Mouse (Mus musculus): ENCODE data around the gene Ptges3. TPM values are rescaled to one million over a fixed set of nuclear protein-coding genes. Genes with fewer than 3 reads are reported as not detected.
"Not testable (repeated sequence)": the region's sequence is repeated elsewhere in the genome, so short reads cannot be mapped to it uniquely, and the experiment has no call there.

Ptges3 gene
- polyA plus RNA-seq, 1 experiment from 2014 or later: 171 TPM

DNA sequence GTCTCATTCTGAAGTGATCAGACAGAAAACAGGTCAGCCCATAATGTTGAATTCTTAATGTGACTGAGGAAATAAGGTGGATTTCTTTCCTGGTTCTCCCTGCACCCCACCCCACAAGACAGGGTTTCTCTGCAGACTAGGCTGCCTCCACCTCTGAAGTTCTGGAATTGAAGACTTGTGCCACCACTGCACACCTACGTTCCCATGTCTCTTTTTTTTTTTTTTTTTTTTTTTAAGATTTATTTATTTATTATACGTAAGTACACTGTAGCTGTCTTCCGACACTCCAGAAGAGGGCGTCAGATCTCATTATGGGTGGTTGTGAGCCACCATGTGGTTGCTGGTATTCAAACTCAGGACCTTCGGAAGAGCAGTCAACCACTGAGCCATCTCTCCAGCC lies 7.3 kb downstream of the Ptges3 start:
- WGBS (ENCODE audit: insufficient replicate concordance): 75% methylated on average over 5 of the region's 5 CpGs
- Histone ChIP-seq H3K4me3 (ENCODE audit: low read depth, low read length) (no peak overlapping the region), H3K9me3 (replicated peaks; ENCODE audit: control insufficient read depth, low read length) (no peaks in the 10 kb centered on the region; the same call in 1 of the 2 replicates), H3K9ac (ENCODE audit: low read depth, low read length) (no peak overlapping the region), H3K36me3 (ENCODE audit: control insufficient read depth, insufficient read depth) (peaks cover 24% of the 10 kb centered on the region), H3K4me1 (ENCODE audit: control insufficient read depth, low read depth, low read length) (peaks cover 28% of the 10 kb centered on the region), H3K4me2 (ENCODE audit: low read depth, low read length) (no peak overlapping the region), H3K27me3 (ENCODE audit: control insufficient read depth, insufficient read depth, low read depth, low read length) (no peaks in the 10 kb centered on the region), H3K27ac (ENCODE audit: low read length) (no peak overlapping the region)
- ATAC-seq (ENCODE audit: low read depth): no peak

DNA sequence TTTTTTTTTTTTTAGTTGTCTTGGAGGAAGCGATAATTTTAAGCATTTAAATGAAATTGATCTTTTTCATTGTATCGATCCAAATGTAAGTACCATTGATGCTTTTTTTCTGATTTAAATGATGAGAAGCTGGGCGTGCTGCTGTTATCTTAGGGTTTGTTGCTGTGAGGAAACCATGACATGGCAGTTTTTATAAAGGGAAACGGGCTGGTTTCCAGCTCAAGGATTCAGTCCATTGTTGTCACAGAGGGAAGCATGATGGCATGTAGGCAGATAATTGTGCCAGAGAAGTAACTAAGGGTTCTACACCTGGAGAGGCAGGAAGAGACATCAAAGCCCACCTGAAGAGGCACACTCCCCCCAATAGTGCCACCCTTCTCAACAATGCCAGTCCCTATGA lies 10.4 kb downstream of the Ptges3 start:
- H3K9ac ChIP-seq (ENCODE audit: low read depth, low read length): no peak overlapping the region; the same call in 1 of the 2 replicates
- H3K9me3 ChIP-seq (replicated peaks; ENCODE audit: control insufficient read depth, low read length): no peaks in the 10 kb centered on the region; the same call in 1 of the 2 replicates
- H3K27me3 ChIP-seq (ENCODE audit: control insufficient read depth, insufficient read depth, low read depth, low read length): no peaks in the 10 kb centered on the region
- no peak overlapping the region for H3K4me3 ChIP-seq (ENCODE audit: low read depth, low read length)
- peaks cover 38% of the 10 kb centered on the region for H3K36me3 ChIP-seq (ENCODE audit: control insufficient read depth, insufficient read depth)
- peaks cover 8% of the 10 kb centered on the region for H3K4me1 ChIP-seq (ENCODE audit: control insufficient read depth, low read depth, low read length)
- peak; percentile 54; the same call in 1 of the 2 replicates for ATAC-seq (ENCODE audit: low read depth)
- peak overlapping the region; percentile 76; the same call in 1 of the 2 replicates for H3K27ac ChIP-seq (ENCODE audit: low read length)
- WGBS (ENCODE audit: insufficient replicate concordance): 48% methylated on average over 4 of the region's 4 CpGs
- H3K4me2 ChIP-seq (ENCODE audit: low read depth, low read length): no peak overlapping the region

DNA sequence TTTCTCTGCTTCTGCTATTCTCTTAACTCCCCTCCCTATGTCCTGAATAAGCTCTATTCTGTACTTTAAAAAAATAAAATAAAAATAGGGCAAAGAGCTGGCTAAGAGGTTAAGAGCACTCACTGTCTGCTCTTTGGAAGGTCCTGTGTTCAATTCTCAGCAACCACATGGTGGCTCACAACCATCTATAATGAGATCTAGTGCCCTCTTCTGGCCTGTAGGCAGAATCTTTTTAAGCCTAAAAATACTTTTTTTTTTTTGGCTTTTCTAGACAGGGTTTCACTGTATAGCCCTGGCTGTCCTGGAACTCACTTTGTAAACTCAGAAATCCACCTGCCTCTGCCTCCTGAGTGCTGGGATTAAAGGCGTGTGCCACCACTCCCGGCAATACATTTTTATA lies 11.7 kb downstream of the Ptges3 start:
- H3K27ac ChIP-seq (ENCODE audit: low read length); H3K4me3 ChIP-seq (ENCODE audit: low read depth, low read length); H3K4me2 ChIP-seq (ENCODE audit: low read depth, low read length); H3K4me1 ChIP-seq (ENCODE audit: control insufficient read depth, low read depth, low read length); ATAC-seq (ENCODE audit: low read depth); H3K9ac ChIP-seq (ENCODE audit: low read depth, low read length); H3K9me3 ChIP-seq (replicated peaks; ENCODE audit: control insufficient read depth, low read length); H3K27me3 ChIP-seq (ENCODE audit: control insufficient read depth, insufficient read depth, low read depth, low read length): not testable (repeated sequence)
- peaks cover 39% of the 10 kb centered on the region for H3K36me3 ChIP-seq (ENCODE audit: control insufficient read depth, insufficient read depth)
- 92% methylated on average over 2 of the region's 2 CpGs for WGBS (ENCODE audit: insufficient replicate concordance)

DNA sequence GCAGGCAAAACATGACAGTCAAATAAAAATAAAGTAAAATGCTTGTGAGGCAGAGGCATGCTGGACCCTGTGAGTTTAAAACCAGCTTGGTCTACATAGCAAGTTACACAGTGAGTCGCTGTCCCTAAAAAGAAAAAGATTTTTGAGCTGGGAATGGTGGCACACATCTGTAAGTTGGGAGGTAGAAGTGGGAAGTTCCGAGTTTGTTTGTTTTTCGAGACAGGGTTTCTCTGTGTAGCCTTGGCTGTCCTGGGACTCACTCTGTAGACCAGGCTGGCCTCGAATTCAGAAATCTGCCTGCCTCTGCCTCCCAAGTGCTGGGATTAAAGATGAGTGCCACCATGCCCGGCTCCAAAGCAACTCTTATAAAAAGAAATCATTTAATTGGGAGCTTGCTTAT lies 19.5 kb downstream of the Ptges3 start:
- H3K27me3 ChIP-seq (ENCODE audit: control insufficient read depth, insufficient read depth, low read depth, low read length); H3K4me1 ChIP-seq (ENCODE audit: control insufficient read depth, low read depth, low read length); H3K9ac ChIP-seq (ENCODE audit: low read depth, low read length); H3K4me3 ChIP-seq (ENCODE audit: low read depth, low read length); ATAC-seq (ENCODE audit: low read depth); H3K9me3 ChIP-seq (replicated peaks; ENCODE audit: control insufficient read depth, low read length); H3K4me2 ChIP-seq (ENCODE audit: low read depth, low read length); H3K27ac ChIP-seq (ENCODE audit: low read length): not testable (repeated sequence)
- 82% methylated on average over 5 of the region's 5 CpGs for WGBS (ENCODE audit: insufficient replicate concordance)
- peaks cover 13% of the 10 kb centered on the region for H3K36me3 ChIP-seq (ENCODE audit: control insufficient read depth, insufficient read depth)

DNA sequence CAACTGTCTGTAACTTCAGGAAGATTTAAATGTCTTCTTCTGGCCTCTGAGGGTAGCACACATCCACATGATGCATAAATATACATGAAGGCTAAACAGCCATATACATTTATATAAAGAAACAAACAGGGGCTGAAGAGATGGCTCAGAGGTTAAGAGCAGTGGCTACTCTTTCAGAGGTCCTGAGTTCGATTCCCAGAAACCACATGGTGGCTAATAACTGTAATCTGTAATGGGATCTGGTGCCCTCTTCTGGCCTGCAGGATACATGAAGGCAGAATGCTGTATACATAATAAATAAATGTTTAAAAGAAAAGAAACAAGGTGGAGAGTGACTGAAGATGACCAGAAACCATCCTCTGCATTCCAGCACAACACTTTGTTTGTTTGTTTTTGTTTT lies 21.7 kb downstream of the Ptges3 start:
- H3K4me2 ChIP-seq (ENCODE audit: low read depth, low read length): no peak overlapping the region
- WGBS (ENCODE audit: insufficient replicate concordance): 56% methylated on average over 1 of the region's 1 CpGs
- no peaks in the 10 kb centered on the region for H3K9me3 ChIP-seq (replicated peaks; ENCODE audit: control insufficient read depth, low read length)
- H3K27ac ChIP-seq (ENCODE audit: low read length): no peak overlapping the region
- no peak overlapping the region for H3K9ac ChIP-seq (ENCODE audit: low read depth, low read length)
- H3K36me3 ChIP-seq (ENCODE audit: control insufficient read depth, insufficient read depth): peaks cover 11% of the 10 kb centered on the region
- no peak for ATAC-seq (ENCODE audit: low read depth)
- H3K4me1 ChIP-seq (ENCODE audit: control insufficient read depth, low read depth, low read length): peaks cover 21% of the 10 kb centered on the region
- no peaks in the 10 kb centered on the region for H3K27me3 ChIP-seq (ENCODE audit: control insufficient read depth, insufficient read depth, low read depth, low read length)
- H3K4me3 ChIP-seq (ENCODE audit: low read depth, low read length): no peak overlapping the region

DNA sequence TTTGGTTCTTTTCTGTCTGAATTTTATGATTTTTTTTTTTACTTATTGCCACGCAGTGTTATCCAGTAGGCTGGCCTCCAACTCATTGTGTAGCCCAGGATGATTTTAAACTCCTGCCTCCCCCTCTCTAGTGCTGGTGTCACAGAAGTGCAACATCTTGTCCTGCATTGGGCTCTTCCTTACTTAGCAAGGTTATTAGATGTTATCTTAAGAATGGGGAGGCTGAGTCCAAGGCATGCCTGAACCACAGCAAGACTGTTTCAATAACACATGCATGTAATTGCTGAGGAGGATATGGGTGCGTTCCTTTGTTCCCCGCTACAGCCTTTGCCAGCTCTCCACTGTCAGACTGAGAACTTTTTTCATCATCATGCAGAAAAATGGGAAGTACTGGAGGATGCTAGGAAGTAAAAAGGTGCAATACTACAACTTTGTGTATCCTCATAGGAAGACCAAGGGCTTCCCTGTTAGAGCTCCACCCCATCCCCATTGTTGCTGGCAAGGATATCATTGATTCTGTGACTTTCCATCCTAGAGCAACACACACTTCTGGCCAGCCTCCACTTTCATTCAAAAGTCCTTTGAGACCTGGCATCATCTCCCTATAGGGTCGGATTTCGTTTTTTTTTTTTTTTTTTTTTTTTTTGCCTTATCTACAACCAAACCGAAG lies 23.2 kb downstream of the Ptges3 start:
- peak overlapping the region; percentile 75 for H3K27ac ChIP-seq (ENCODE audit: low read length)
- peak overlapping the region; percentile 79 for H3K9ac ChIP-seq (ENCODE audit: low read depth, low read length)
- 33% methylated on average over 6 of the region's 6 CpGs for WGBS (ENCODE audit: insufficient replicate concordance)

DNA sequence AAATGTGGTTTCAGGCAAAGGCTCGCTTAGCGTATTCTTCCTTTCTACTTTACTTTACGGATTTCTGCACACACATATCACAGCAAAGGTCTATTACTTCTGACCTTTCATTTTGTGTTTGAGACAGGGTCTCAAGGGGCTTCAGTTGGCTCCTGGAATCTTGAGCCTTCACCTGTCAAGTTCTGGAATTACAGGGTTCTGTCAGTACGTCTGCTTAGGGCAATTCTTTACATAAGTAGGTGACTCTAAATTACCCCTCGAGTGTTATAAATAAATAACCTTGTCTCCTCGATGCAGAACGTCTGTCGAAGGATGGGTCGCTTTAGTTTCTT lies 23.7 kb downstream of the Ptges3 start:
- no peak for ATAC-seq (ENCODE audit: low read depth)
- Histone ChIP-seq H3K4me3 (ENCODE audit: low read depth, low read length) (peak overlapping the region; percentile 73), H3K27ac (ENCODE audit: low read length) (peak overlapping the region; percentile 75), H3K27me3 (ENCODE audit: control insufficient read depth, insufficient read depth, low read depth, low read length) (no peaks in the 10 kb centered on the region), H3K36me3 (ENCODE audit: control insufficient read depth, insufficient read depth) (peaks cover 27% of the 10 kb centered on the region), H3K4me1 (ENCODE audit: control insufficient read depth, low read depth, low read length) (peaks cover 24% of the 10 kb centered on the region), H3K9ac (ENCODE audit: low read depth, low read length) (peak overlapping the region; percentile 79), H3K9me3 (replicated peaks; ENCODE audit: control insufficient read depth, low read length) (no peaks in the 10 kb centered on the region), H3K4me2 (ENCODE audit: low read depth, low read length) (peak overlapping the region; percentile 94)
- WGBS (ENCODE audit: insufficient replicate concordance): 1% methylated on average over 9 of the region's 9 CpGs

More for the DNA sequence above, 23.2 kb downstream of the Ptges3 start:
- peaks cover 23% of the 10 kb centered on the region for H3K36me3 ChIP-seq (ENCODE audit: control insufficient read depth, insufficient read depth)
- no peaks in the 10 kb centered on the region for H3K27me3 ChIP-seq (ENCODE audit: control insufficient read depth, insufficient read depth, low read depth, low read length)
- peak overlapping the region; percentile 94 for H3K4me2 ChIP-seq (ENCODE audit: low read depth, low read length)
- peaks cover 24% of the 10 kb centered on the region for H3K4me1 ChIP-seq (ENCODE audit: control insufficient read depth, low read depth, low read length)
- ATAC-seq (ENCODE audit: low read depth): no peak
- no peaks in the 10 kb centered on the region for H3K9me3 ChIP-seq (replicated peaks; ENCODE audit: control insufficient read depth, low read length)
- peak overlapping the region; percentile 73 for H3K4me3 ChIP-seq (ENCODE audit: low read depth, low read length)

DNA sequence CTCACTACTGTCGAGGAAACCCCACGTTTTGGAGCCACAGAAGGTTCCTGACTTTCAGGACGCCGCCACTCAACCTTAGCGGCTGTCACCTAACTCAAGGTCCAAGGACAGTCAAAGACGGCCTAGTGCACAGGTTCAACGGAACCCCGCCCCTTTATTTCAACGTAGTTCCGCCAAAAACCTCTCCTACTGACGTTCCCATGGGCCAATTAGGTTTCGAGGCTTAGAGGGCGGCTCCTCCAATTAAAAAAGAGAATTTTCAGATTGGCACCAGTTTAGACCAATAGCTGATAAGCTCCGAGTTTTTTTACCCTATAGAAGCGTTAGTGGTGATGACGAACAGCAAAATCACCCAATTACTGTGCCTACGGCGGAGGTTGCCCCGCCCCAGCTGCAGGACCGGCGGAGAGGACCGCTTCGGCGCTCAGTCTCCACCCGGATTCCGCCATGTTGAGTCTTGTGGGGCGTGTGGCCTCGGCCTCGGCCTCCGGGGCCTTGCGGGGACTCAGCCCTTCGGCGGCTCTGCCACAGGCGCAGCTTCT lies 24.2 kb downstream of the Ptges3 start, which contains the start of gene Atp5b:
Gene Atp5b, plus strand, starts transcription at position 394 of the 542 bp plus-strand sequence.
- H3K4me1 ChIP-seq (ENCODE audit: control insufficient read depth, low read depth, low read length): peaks cover 24% of the 10 kb centered on the region
- H3K4me3 ChIP-seq (ENCODE audit: low read depth, low read length): peak within 1 kb of the TSS; percentile 92
- H3K4me2 ChIP-seq (ENCODE audit: low read depth, low read length): peak within 1 kb of the TSS; percentile 94
- no peaks in the 10 kb centered on the region for H3K9me3 ChIP-seq (replicated peaks; ENCODE audit: control insufficient read depth, low read length)
- peaks cover 32% of the 10 kb centered on the region for H3K36me3 ChIP-seq (ENCODE audit: control insufficient read depth, insufficient read depth)
- under 1% methylated on average over 34 of the region's 34 CpGs for WGBS (ENCODE audit: insufficient replicate concordance)
- peak within 1 kb of the TSS; percentile 93 for H3K9ac ChIP-seq (ENCODE audit: low read depth, low read length)
- peak; percentile 96 for ATAC-seq (ENCODE audit: low read depth)
- no peaks in the 10 kb centered on the region for H3K27me3 ChIP-seq (ENCODE audit: control insufficient read depth, insufficient read depth, low read depth, low read length)
- peak within 1 kb of the TSS; percentile 86 for H3K27ac ChIP-seq (ENCODE audit: low read length)

DNA sequence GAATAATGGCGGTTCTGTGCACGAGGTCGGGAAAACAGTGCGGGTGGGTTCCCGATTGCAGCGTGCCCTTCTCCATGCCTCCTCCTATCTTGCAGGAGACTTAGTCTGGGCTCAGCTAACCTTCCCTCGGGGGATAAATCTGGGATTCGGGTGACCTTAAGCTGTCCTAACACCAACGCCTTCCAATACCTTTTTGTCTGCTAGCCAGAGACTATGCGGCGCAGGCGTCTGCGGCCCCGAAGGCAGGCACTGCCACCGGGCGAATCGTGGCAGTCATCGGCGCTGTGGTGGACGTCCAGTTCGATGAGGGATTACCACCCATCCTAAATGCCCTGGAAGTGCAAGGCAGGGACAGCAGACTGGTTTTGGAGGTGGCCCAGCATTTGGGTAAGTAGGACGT lies 24.9 kb downstream of the Ptges3 start:
- no peaks in the 10 kb centered on the region for H3K27me3 ChIP-seq (ENCODE audit: control insufficient read depth, insufficient read depth, low read depth, low read length)
- no peaks in the 10 kb centered on the region for H3K9me3 ChIP-seq (replicated peaks; ENCODE audit: control insufficient read depth, low read length)
- H3K4me1 ChIP-seq (ENCODE audit: control insufficient read depth, low read depth, low read length): peaks cover 24% of the 10 kb centered on the region
- no peak; the same call in 1 of the 2 replicates for ATAC-seq (ENCODE audit: low read depth)
- peak overlapping the region; percentile 86 for H3K27ac ChIP-seq (ENCODE audit: low read length)
- H3K4me2 ChIP-seq (ENCODE audit: low read depth, low read length): peak overlapping the region; percentile 83
- peaks cover 39% of the 10 kb centered on the region for H3K36me3 ChIP-seq (ENCODE audit: control insufficient read depth, insufficient read depth)
- peak overlapping the region; percentile 93 for H3K9ac ChIP-seq (ENCODE audit: low read depth, low read length)
- H3K4me3 ChIP-seq (ENCODE audit: low read depth, low read length): peak overlapping the region; percentile 92
- WGBS (ENCODE audit: insufficient replicate concordance): 0% methylated on average over 22 of the region's 22 CpGs
